Mouse (Mus musculus) embryo, embryonic 10.5 days (tissue): ENCODE results near the gene Sipa1l3.

Source experiments
- DNase-seq: peaks from one replicate; pipeline ENCODE4 v3.0.0-alpha.2; 2015; ENCODE audit warnings: low spot score

Sipa1l3 gene

GRCm38 (mm10) chr7:29480183-29480582 lies 38.3 kb downstream of the Sipa1l3 start:
- DNase-seq = no peak

GRCm38 (mm10) chr7:29475005-29475404 lies 43.4 kb downstream of the Sipa1l3 start:
- DNase-seq = no peak

GRCm38 (mm10) chr7:29471309-29471708 lies 47.1 kb downstream of the Sipa1l3 start:
- no peak for DNase-seq

GRCm38 (mm10) chr7:29469602-29470344 lies 48.7 kb downstream of the Sipa1l3 start:
- DNase-seq = no peak

GRCm38 (mm10) chr7:29468593-29468992 lies 49.8 kb downstream of the Sipa1l3 start:
- DNase-seq = no peak

GRCm38 (mm10) chr7:29466585-29466984 lies 51.9 kb downstream of the Sipa1l3 start:
- DNase-seq = no peak

- DNase-seq = no peak
Observed at GRCm38 (mm10) chr7:29465736-29466135, 52.7 kb downstream of the Sipa1l3 start.

- DNase-seq = no peak
Observed at GRCm38 (mm10) chr7:29462820-29463219, 55.6 kb downstream of the Sipa1l3 start.

GRCm38 (mm10) chr7:29462178-29462577 lies 56.3 kb downstream of the Sipa1l3 start:
- DNase-seq = no peak

- DNase-seq = no peak
Observed at GRCm38 (mm10) chr7:29461557-29461956, 56.9 kb downstream of the Sipa1l3 start.

GRCm38 (mm10) chr7:29458889-29459740 lies 59.3 kb downstream of the Sipa1l3 start:
- DNase-seq = no peak

GRCm38 (mm10) chr7:29457772-29458171 lies 60.7 kb downstream of the Sipa1l3 start:
- no peak for DNase-seq

- DNase-seq = no peak
Observed at GRCm38 (mm10) chr7:29456716-29457115, 61.7 kb downstream of the Sipa1l3 start.

GRCm38 (mm10) chr7:29455591-29455990 lies 62.9 kb downstream of the Sipa1l3 start:
- DNase-seq = no peak

- no peak for DNase-seq
Observed at GRCm38 (mm10) chr7:29454965-29455364, 63.5 kb downstream of the Sipa1l3 start.

GRCm38 (mm10) chr7:29452991-29453741 lies 65.3 kb downstream of the Sipa1l3 start:
- peak; percentile 79 for DNase-seq

- no peak for DNase-seq
Observed at GRCm38 (mm10) chr7:29452381-29452780, 66.1 kb downstream of the Sipa1l3 start.

GRCm38 (mm10) chr7:29450175-29450574 lies 68.3 kb downstream of the Sipa1l3 start:
- DNase-seq = no peak

GRCm38 (mm10) chr7:29448830-29449229 lies 69.6 kb downstream of the Sipa1l3 start:
- DNase-seq = no peak

- DNase-seq = no peak
Observed at GRCm38 (mm10) chr7:29447147-29447829, 71.2 kb downstream of the Sipa1l3 start.

GRCm38 (mm10) chr7:29446156-29446555 lies 72.3 kb downstream of the Sipa1l3 start:
- DNase-seq = no peak

- DNase-seq = no peak
Observed at GRCm38 (mm10) chr7:29444527-29444926, 73.9 kb downstream of the Sipa1l3 start.
